Mouse (Mus musculus): ENCODE results near the gene Cdkl3.

The Cdkl3 gene

GRCm38 (mm10) chr11:52003772-52004528 is at the start of gene Cdkl3:
Gene Cdkl3 (plus strand): TSS chr11:52004221.
- peak; percentile 90 for DNase-seq (ENCODE audit: low spot score)

GRCm38 (mm10) chr11:51956112-51956511 is 47.9 kb upstream of the Cdkl3 start:
- DNase-seq (ENCODE audit: low spot score), result no peak

- DNase-seq (ENCODE audit: low spot score), result no peak
Measured at GRCm38 (mm10) chr11:51957760-51958159, 46.3 kb upstream of the Cdkl3 start.

- DNase-seq (ENCODE audit: low spot score), result no peak
Measured at GRCm38 (mm10) chr11:51959511-51959910, 44.5 kb upstream of the Cdkl3 start.

- DNase-seq (ENCODE audit: low spot score), result no peak
Measured at GRCm38 (mm10) chr11:51960061-51960460, 44.0 kb upstream of the Cdkl3 start.

GRCm38 (mm10) chr11:51960967-51961471 is 43.0 kb upstream of the Cdkl3 start:
- DNase-seq (ENCODE audit: low spot score), result peak; percentile 61

GRCm38 (mm10) chr11:51961761-51962160 is 42.3 kb upstream of the Cdkl3 start:
- DNase-seq (ENCODE audit: low spot score), result no peak

GRCm38 (mm10) chr11:51962277-51962676 is 41.7 kb upstream of the Cdkl3 start:
- DNase-seq (ENCODE audit: low spot score), result no peak

GRCm38 (mm10) chr11:51966651-51967050 is 37.4 kb upstream of the Cdkl3 start:
- DNase-seq (ENCODE audit: low spot score), result no peak

- peak; percentile 97 for DNase-seq (ENCODE audit: low spot score)
Measured at GRCm38 (mm10) chr11:51967443-51968401, 36.3 kb upstream of the Cdkl3 start, which contains the start of gene Cdkn2aipnl. Gene Cdkn2aipnl (plus strand): TSS chr11:51967661.

GRCm38 (mm10) chr11:51968896-51969295 is 35.1 kb upstream of the Cdkl3 start:
- no peak for DNase-seq (ENCODE audit: low spot score)

GRCm38 (mm10) chr11:51969511-51969910 is 34.5 kb upstream of the Cdkl3 start:
- DNase-seq (ENCODE audit: low spot score), result no peak

GRCm38 (mm10) chr11:51971644-51972043 is 32.4 kb upstream of the Cdkl3 start:
- no peak for DNase-seq (ENCODE audit: low spot score)

GRCm38 (mm10) chr11:51999611-52000289 is 4.3 kb upstream of the Cdkl3 start:
- no peak for DNase-seq (ENCODE audit: low spot score)

GRCm38 (mm10) chr11:52000290-52000962 is 3.6 kb upstream of the Cdkl3 start, which contains the start of gene Ube2b:
Gene Ube2b (minus strand): TSS chr11:52000762.
- peak; percentile 98 for DNase-seq (ENCODE audit: low spot score)

GRCm38 (mm10) chr11:52001341-52001740 is 2.7 kb upstream of the Cdkl3 start:
- peak; percentile 18 for DNase-seq (ENCODE audit: low spot score)

GRCm38 (mm10) chr11:52001861-52002260 is 2.2 kb upstream of the Cdkl3 start:
- no peak for DNase-seq (ENCODE audit: low spot score)

GRCm38 (mm10) chr11:52002842-52003504 is 1.0 kb upstream of the Cdkl3 start:
- no peak for DNase-seq (ENCODE audit: low spot score)

- DNase-seq (ENCODE audit: low spot score), result no peak
Measured at GRCm38 (mm10) chr11:52003505-52003771, 583 bp upstream of the Cdkl3 start.

GRCm38 (mm10) chr11:52005586-52005985 is 1.6 kb downstream of the Cdkl3 start:
- DNase-seq (ENCODE audit: low spot score), result no peak

- DNase-seq (ENCODE audit: low spot score), result no peak
Measured at GRCm38 (mm10) chr11:52011011-52011410, 7.0 kb downstream of the Cdkl3 start.
